Mouse (Mus musculus): ENCODE measurements around the gene Kif13a.

DNA sequence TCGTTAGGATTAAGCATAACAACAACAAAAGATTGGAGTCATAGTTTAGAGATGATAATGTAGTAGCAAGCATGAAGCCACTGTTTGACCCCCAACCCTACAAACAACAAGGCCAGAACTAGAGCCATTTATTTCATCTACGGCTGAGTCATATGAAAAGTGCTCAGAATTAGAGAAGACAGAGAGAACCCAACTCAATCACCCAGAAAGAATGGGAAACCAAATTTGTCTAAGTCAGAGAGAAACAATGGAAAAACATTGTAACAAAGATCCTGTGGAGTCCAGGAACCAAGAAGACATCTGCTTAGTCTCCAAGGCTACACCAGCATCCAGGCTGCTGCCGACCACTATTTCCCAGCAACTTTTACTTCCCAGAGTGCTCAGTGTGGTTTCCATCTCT, 19.7 kb downstream of the Kif13a start:
- TF ChIP-seq CTCF (IDR thresholded peaks at IDR 0.05; ENCODE audit: borderline replicate concordance, extremely low read depth, insufficient read depth, insufficient read length): no peak
- TF ChIP-seq POLR2A (IDR thresholded peaks at IDR 0.05; ENCODE audit: borderline replicate concordance, extremely low read depth, insufficient read depth, insufficient read length, poor library complexity, severe bottlenecking): no peak
